Mouse (Mus musculus) myocyte (in vitro differentiated cells): ENCODE data around the gene Stk39. TPM values are rescaled to one million over a fixed set of nuclear protein-coding genes. Genes with fewer than 3 reads are reported as not detected.

Source experiments
- H3K27me3 ChIP-seq: one replicate; pipeline ENCODE4 v1.6.1; 2011; ENCODE audit not compliant: control insufficient read depth, insufficient read depth, insufficient read length
- H3K36me3 ChIP-seq: one replicate; pipeline ENCODE4 v1.6.1; 2011; ENCODE audit not compliant: control insufficient read depth, insufficient read depth
- H3K4me2 ChIP-seq: one replicate; pipeline ENCODE4 v1.6.1; 2011; ENCODE audit warnings: low read depth, control low read depth
- H3K4me3 ChIP-seq: one replicate; pipeline ENCODE4 v1.5.1; 2011; ENCODE audit warnings: mild to moderate bottlenecking, control low read depth, moderate library complexity
- H3K79me2 ChIP-seq: one replicate; pipeline ENCODE4 v1.6.1; 2011; ENCODE audit not compliant: control insufficient read depth, insufficient read depth
- H3ac ChIP-seq: one replicate; pipeline ENCODE4 v1.6.1; 2011; ENCODE audit not compliant: control insufficient read depth, insufficient read length
- CEBPB ChIP-seq: IDR thresholded peaks from 2 replicates; pipeline ENCODE4 v1.6.1; 2011; ENCODE audit warnings: mild to moderate bottlenecking, moderate library complexity; ENCODE audit not compliant: poor library complexity, insufficient read depth, severe bottlenecking
- E2F4 ChIP-seq: IDR thresholded peaks from one replicate; pipeline ENCODE4 v1.6.1; 2011; ENCODE audit warnings: mild to moderate bottlenecking, control low read depth, moderate library complexity; ENCODE audit not compliant: insufficient read depth
- MAX ChIP-seq: IDR thresholded peaks from one replicate; pipeline ENCODE4 v1.6.1; 2011; ENCODE audit warnings: low read depth, mild to moderate bottlenecking, control low read depth
- MYOD1 ChIP-seq, 3 experiments: IDR thresholded peaks; one replicate each; pipeline ENCODE4 v1.6.1; 2011; ENCODE audit warnings: control low read depth in 2 of 3, low read depth in 2 of 3, mild to moderate bottlenecking in 2 of 3, moderate library complexity in 1 of 3; ENCODE audit not compliant: insufficient read length in 2 of 3, control insufficient read depth in 1 of 3
- MYOG ChIP-seq, 3 experiments: IDR thresholded peaks; one replicate each; pipeline ENCODE4 v1.6.1; 2011; ENCODE audit warnings: control low read depth in 2 of 3, low read depth in 2 of 3, mild to moderate bottlenecking in 2 of 3; ENCODE audit not compliant: insufficient read length in 2 of 3, control insufficient read depth in 1 of 3, insufficient read depth in 1 of 3
- POLR2A ChIP-seq: IDR thresholded peaks from one replicate; pipeline ENCODE4 v1.6.1; 2011; ENCODE audit warnings: low read depth, mild to moderate bottlenecking, control low read depth, moderate library complexity; ENCODE audit not compliant: insufficient read length
- POLR2AphosphoS2 ChIP-seq: IDR thresholded peaks from one replicate; pipeline ENCODE4 v1.6.1; 2011; ENCODE audit warnings: low read depth, control low read depth; ENCODE audit not compliant: insufficient read length
- REST ChIP-seq: IDR thresholded peaks from one replicate; pipeline ENCODE4 v1.6.1; 2011; ENCODE audit warnings: mild to moderate bottlenecking, control low read depth, moderate library complexity; ENCODE audit not compliant: insufficient read depth, insufficient read length
- SRF ChIP-seq: IDR thresholded peaks from one replicate; pipeline ENCODE4 v1.6.1; 2011; ENCODE audit warnings: low read depth; ENCODE audit not compliant: control insufficient read depth, insufficient read length
- TCF12 ChIP-seq: IDR thresholded peaks from one replicate; pipeline ENCODE4 v1.6.1; 2011; ENCODE audit warnings: mild to moderate bottlenecking, control low read depth; ENCODE audit not compliant: poor library complexity, insufficient read depth, severe bottlenecking
- TCF3 ChIP-seq: IDR thresholded peaks from one replicate; pipeline ENCODE4 v1.6.1; 2011; ENCODE audit warnings: low read depth, control low read depth; ENCODE audit not compliant: insufficient read length
- USF1 ChIP-seq: IDR thresholded peaks from one replicate; pipeline ENCODE4 v1.6.1; 2011; ENCODE audit warnings: low read depth, mild to moderate bottlenecking, control low read depth, moderate library complexity
- polyA plus RNA-seq: library from polyadenylated mRNA; unstranded; fragments of >200 nt; fragmentation: generic; extraction: Trizol; gene quantifications from one replicate; pipeline ENCODE4 v1.2.1, GENCODE M21; 2012; ENCODE audit warnings: missing spikeins

Gene Stk39
- polyA plus RNA-seq, 1 experiment, result 4.7 TPM

GRCm38 (mm10) chr2:68405163-68405715, 66.8 kb downstream of the Stk39 start:
- Histone ChIP-seq H3K79me2 (no peaks in the 10 kb centered on the region), H3K4me3 (no peak overlapping the region), H3K36me3 (no peaks in the 10 kb centered on the region), H3K4me2 (no peak overlapping the region), H3K27me3 (no peaks in the 10 kb centered on the region), H3ac (no peak overlapping the region)
- TF ChIP-seq MAX (no peak), REST (no peak), SRF (no peak), MYOG (IDR thresholded peaks at IDR 0.05; ENCODE audit: control insufficient read depth in 1 of 3, insufficient read depth in 1 of 3, insufficient read length in 2 of 3, low read depth in 2 of 3) (no peak), MYOD1 (IDR thresholded peaks at IDR 0.05; ENCODE audit: control insufficient read depth in 1 of 3, insufficient read length in 2 of 3, low read depth in 2 of 3) (no peak), POLR2A (no peak), TCF12 (no peak), E2F4 (no peak), USF1 (no peak), TCF3 (no peak), CEBPB (no peak), POLR2AphosphoS2 (no peak)

- H3ac ChIP-seq, result no peak overlapping the region
- TF ChIP-seq POLR2AphosphoS2, result no peak
- no peak for TF ChIP-seq TCF12
- TF ChIP-seq MAX, result no peak
- TF ChIP-seq USF1, result no peak
- no peak for TF ChIP-seq MYOG (IDR thresholded peaks at IDR 0.05; ENCODE audit: control insufficient read depth in 1 of 3, insufficient read depth in 1 of 3, insufficient read length in 2 of 3, low read depth in 2 of 3)
- no peak for TF ChIP-seq CEBPB
- TF ChIP-seq MYOD1 (IDR thresholded peaks at IDR 0.05; ENCODE audit: control insufficient read depth in 1 of 3, insufficient read length in 2 of 3, low read depth in 2 of 3), result no peak
- TF ChIP-seq REST, result no peak
- TF ChIP-seq POLR2A, result no peak
- TF ChIP-seq E2F4, result no peak
- no peak for TF ChIP-seq SRF
- TF ChIP-seq TCF3, result no peak
- no peaks in the 10 kb centered on the region for H3K27me3 ChIP-seq
- H3K4me3 ChIP-seq, result no peak overlapping the region
- H3K36me3 ChIP-seq, result no peaks in the 10 kb centered on the region
- H3K4me2 ChIP-seq, result no peak overlapping the region
- no peaks in the 10 kb centered on the region for H3K79me2 ChIP-seq
Measured at GRCm38 (mm10) chr2:68404274-68405162, 67.5 kb downstream of the Stk39 start.

GRCm38 (mm10) chr2:68393611-68394549, 78.2 kb downstream of the Stk39 start:
- Histone ChIP-seq H3K27me3 (no peaks in the 10 kb centered on the region), H3K36me3 (no peaks in the 10 kb centered on the region), H3K4me3 (no peak overlapping the region), H3ac (no peak overlapping the region), H3K79me2 (no peaks in the 10 kb centered on the region), H3K4me2 (no peak overlapping the region)
- no peak for TF ChIP-seq MAX

- TF ChIP-seq POLR2AphosphoS2, result no peak
- TF ChIP-seq MYOD1 (IDR thresholded peaks at IDR 0.05; ENCODE audit: control insufficient read depth in 1 of 3, insufficient read length in 2 of 3, low read depth in 2 of 3), result no peak
- TF ChIP-seq USF1, result no peak
- no peak for TF ChIP-seq MYOG (IDR thresholded peaks at IDR 0.05; ENCODE audit: control insufficient read depth in 1 of 3, insufficient read depth in 1 of 3, insufficient read length in 2 of 3, low read depth in 2 of 3)
- TF ChIP-seq E2F4, result no peak
- no peak for TF ChIP-seq REST
- no peak for TF ChIP-seq POLR2A
- TF ChIP-seq MAX, result no peak
- no peak for TF ChIP-seq CEBPB
- TF ChIP-seq TCF3, result no peak
- no peak for TF ChIP-seq SRF
- no peak overlapping the region for H3K4me3 ChIP-seq
- H3K79me2 ChIP-seq, result no peaks in the 10 kb centered on the region
- H3ac ChIP-seq, result no peak overlapping the region
- H3K4me2 ChIP-seq, result no peak overlapping the region
- no peaks in the 10 kb centered on the region for H3K27me3 ChIP-seq
- no peaks in the 10 kb centered on the region for H3K36me3 ChIP-seq
Measured at GRCm38 (mm10) chr2:68387824-68388582, 84.1 kb downstream of the Stk39 start.
